Mouse (Mus musculus) right cerebral cortex, postnatal 14 days (tissue): ENCODE results near the gene Cmtm7.

Source experiments
- DNase-seq: peaks from one replicate; pipeline ENCODE4 v3.0.0; 2022

Cmtm7 gene

GRCm38 (mm10) chr9:114707805-114708204 lies 73.9 kb downstream of the Cmtm7 start:
- DNase-seq: no peak
